Mouse (Mus musculus): ENCODE data around the gene Ncoa5. TPM values are rescaled to one million over a fixed set of nuclear protein-coding genes. Genes with fewer than 3 reads are reported as not detected.

Ncoa5 gene
- polyA plus RNA-seq (2012; ENCODE audit: insufficient read depth, low replicate concordance), result 19.6 and 47.5 TPM in 2 replicates

- Histone ChIP-seq H3K4me1 (peaks cover 27% of the 10 kb centered on the region), H3K9me3 (no peaks in the 10 kb centered on the region), H3K4me3 (replicated peaks) (peak within 1 kb of the TSS; percentile 98), H3K27me3 (replicated peaks) (peaks cover 18% of the 10 kb centered on the region), H3K36me3 (replicated peaks; ENCODE audit: low read length) (peaks cover 3% of the 10 kb centered on the region)
- TF ChIP-seq FLI1 (IDR thresholded peaks at IDR 0.05; ENCODE audit: low read length), result no peak
- no peak for TF ChIP-seq GATA1 (IDR thresholded peaks at IDR 0.05; ENCODE audit: borderline replicate concordance, low read length)
Observed at GRCm38 (mm10) chr2:165034131-165035057, at the start of gene Ncoa5. Gene Ncoa5, minus strand, starts transcription at chr2:165034867.

GRCm38 (mm10) chr2:165081257-165081656 is 46.6 kb upstream of the Ncoa5 start:
- Histone ChIP-seq H3K4me1 (no peaks in the 10 kb centered on the region), H3K4me3 (replicated peaks) (no peak overlapping the region), H3K27me3 (replicated peaks) (peaks cover 72% of the 10 kb centered on the region), H3K9me3 (no peaks in the 10 kb centered on the region), H3K36me3 (replicated peaks; ENCODE audit: low read length) (no peaks in the 10 kb centered on the region)
- TF ChIP-seq FLI1 (IDR thresholded peaks at IDR 0.05; ENCODE audit: low read length) (no peak), GATA1 (IDR thresholded peaks at IDR 0.05; ENCODE audit: borderline replicate concordance, low read length) (no peak)

DNA sequence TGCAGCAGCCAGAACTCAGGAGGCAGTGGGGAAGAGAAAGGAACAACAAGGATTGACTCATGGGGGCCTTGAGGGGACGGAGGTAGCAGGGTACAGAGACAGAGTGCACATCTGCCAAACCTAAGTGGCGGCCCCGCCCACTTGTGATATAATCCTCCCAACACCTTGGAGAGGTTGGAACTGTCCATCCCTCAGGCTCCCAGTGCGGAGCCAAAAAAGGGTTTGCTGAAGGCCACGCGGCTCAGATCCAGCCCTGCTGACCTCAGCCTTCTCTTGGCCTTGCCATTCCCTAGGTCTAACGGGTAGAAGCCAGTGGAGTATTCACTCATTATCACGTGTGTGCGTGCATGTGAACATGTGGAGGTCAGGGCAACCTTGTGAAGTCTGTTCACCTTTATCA is 46.0 kb upstream of the Ncoa5 start:
- H3K4me3 ChIP-seq (replicated peaks), result no peak overlapping the region
- H3K36me3 ChIP-seq (replicated peaks; ENCODE audit: low read length), result no peaks in the 10 kb centered on the region
- TF ChIP-seq GATA1 (IDR thresholded peaks at IDR 0.05; ENCODE audit: borderline replicate concordance, low read length) (no peak), FLI1 (IDR thresholded peaks at IDR 0.05; ENCODE audit: low read length) (no peak)
- H3K4me1 ChIP-seq, result no peaks in the 10 kb centered on the region
- H3K27me3 ChIP-seq (replicated peaks), result peaks cover 71% of the 10 kb centered on the region
- no peaks in the 10 kb centered on the region for H3K9me3 ChIP-seq

- no peaks in the 10 kb centered on the region for H3K36me3 ChIP-seq (replicated peaks; ENCODE audit: low read length)
- no peak overlapping the region for H3K4me3 ChIP-seq (replicated peaks)
- no peaks in the 10 kb centered on the region for H3K9me3 ChIP-seq
- peaks cover 9% of the 10 kb centered on the region; the same call in 1 of the 2 replicates for H3K4me1 ChIP-seq
- peaks cover 77% of the 10 kb centered on the region for H3K27me3 ChIP-seq (replicated peaks)
- TF ChIP-seq FLI1 (IDR thresholded peaks at IDR 0.05; ENCODE audit: low read length), result no peak
- TF ChIP-seq GATA1 (IDR thresholded peaks at IDR 0.05; ENCODE audit: borderline replicate concordance, low read length), result no peak
Observed at GRCm38 (mm10) chr2:165078605-165079004, 43.9 kb upstream of the Ncoa5 start.

GRCm38 (mm10) chr2:165078045-165078444 is 43.4 kb upstream of the Ncoa5 start:
- TF ChIP-seq FLI1 (IDR thresholded peaks at IDR 0.05; ENCODE audit: low read length) (no peak), GATA1 (IDR thresholded peaks at IDR 0.05; ENCODE audit: borderline replicate concordance, low read length) (no peak)
- peaks cover 9% of the 10 kb centered on the region; the same call in 1 of the 2 replicates for H3K4me1 ChIP-seq
- peaks cover 83% of the 10 kb centered on the region for H3K27me3 ChIP-seq (replicated peaks)
- H3K36me3 ChIP-seq (replicated peaks; ENCODE audit: low read length), result no peaks in the 10 kb centered on the region
- no peaks in the 10 kb centered on the region for H3K9me3 ChIP-seq
- H3K4me3 ChIP-seq (replicated peaks), result no peak overlapping the region

GRCm38 (mm10) chr2:165077055-165077454 is 42.4 kb upstream of the Ncoa5 start:
- Histone ChIP-seq H3K9me3 (no peaks in the 10 kb centered on the region), H3K36me3 (replicated peaks; ENCODE audit: low read length) (no peaks in the 10 kb centered on the region), H3K27me3 (replicated peaks) (peaks cover 92% of the 10 kb centered on the region), H3K4me1 (peaks cover 9% of the 10 kb centered on the region; the same call in 1 of the 2 replicates), H3K4me3 (replicated peaks) (no peak overlapping the region)
- TF ChIP-seq GATA1 (IDR thresholded peaks at IDR 0.05; ENCODE audit: borderline replicate concordance, low read length), result no peak
- no peak for TF ChIP-seq FLI1 (IDR thresholded peaks at IDR 0.05; ENCODE audit: low read length)

DNA sequence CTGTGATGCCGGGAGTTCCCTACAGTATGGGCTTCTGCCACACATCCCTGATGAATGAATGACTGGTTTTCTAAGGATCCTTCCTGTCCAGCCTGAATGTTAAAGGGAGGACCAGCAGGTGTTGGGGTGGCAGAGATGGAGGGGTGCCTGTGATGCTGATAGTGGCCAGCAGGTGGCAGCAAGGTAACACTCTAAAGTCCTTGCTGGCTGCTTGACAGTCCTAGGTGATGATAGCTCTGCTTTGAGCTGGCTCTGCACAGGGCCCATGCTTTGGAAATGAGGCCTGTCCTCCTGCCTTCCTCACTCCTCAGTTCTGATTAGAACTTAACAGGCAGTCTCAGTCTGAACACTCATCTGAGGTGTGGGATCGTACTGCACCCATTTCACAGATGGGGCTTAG is 40.3 kb upstream of the Ncoa5 start:
- Histone ChIP-seq H3K4me1 (peaks cover 9% of the 10 kb centered on the region; the same call in 1 of the 2 replicates), H3K9me3 (no peaks in the 10 kb centered on the region), H3K36me3 (replicated peaks; ENCODE audit: low read length) (no peaks in the 10 kb centered on the region), H3K27me3 (replicated peaks) (peaks cover 95% of the 10 kb centered on the region), H3K4me3 (replicated peaks) (no peak overlapping the region)
- no peak for TF ChIP-seq FLI1 (IDR thresholded peaks at IDR 0.05; ENCODE audit: low read length)
- TF ChIP-seq GATA1 (IDR thresholded peaks at IDR 0.05; ENCODE audit: borderline replicate concordance, low read length), result no peak

- H3K9me3 ChIP-seq, result no peaks in the 10 kb centered on the region
- H3K4me1 ChIP-seq, result peaks cover 9% of the 10 kb centered on the region; the same call in 1 of the 2 replicates
- no peaks in the 10 kb centered on the region for H3K36me3 ChIP-seq (replicated peaks; ENCODE audit: low read length)
- TF ChIP-seq FLI1 (IDR thresholded peaks at IDR 0.05; ENCODE audit: low read length) (no peak), GATA1 (IDR thresholded peaks at IDR 0.05; ENCODE audit: borderline replicate concordance, low read length) (no peak)
- no peak overlapping the region for H3K4me3 ChIP-seq (replicated peaks)
- peaks cover 95% of the 10 kb centered on the region for H3K27me3 ChIP-seq (replicated peaks)
Observed at GRCm38 (mm10) chr2:165074081-165074884, 39.6 kb upstream of the Ncoa5 start.

DNA sequence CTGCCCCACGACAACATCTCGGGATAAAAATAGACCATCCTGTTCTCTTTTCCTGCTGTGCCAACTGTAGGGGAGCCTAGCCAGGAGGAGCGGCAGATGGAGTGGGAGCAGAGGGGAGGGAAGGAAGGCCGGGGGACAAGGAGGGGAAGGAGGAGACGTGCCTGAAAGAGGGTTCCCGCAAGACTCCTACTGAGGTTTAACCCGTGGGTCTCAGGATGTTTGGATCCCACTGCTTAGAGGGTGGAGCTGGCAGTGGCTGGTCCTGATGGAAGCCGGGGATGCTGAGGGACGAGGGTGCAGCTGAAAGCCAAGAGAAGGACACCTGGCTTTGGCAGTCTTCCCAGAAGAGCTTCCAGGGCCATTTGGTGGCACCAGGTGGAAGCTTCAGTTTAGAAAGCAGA is 38.7 kb upstream of the Ncoa5 start:
- Histone ChIP-seq H3K27me3 (replicated peaks) (peaks cover 94% of the 10 kb centered on the region), H3K4me3 (replicated peaks) (no peak overlapping the region), H3K36me3 (replicated peaks; ENCODE audit: low read length) (no peaks in the 10 kb centered on the region)

More for the DNA sequence above, 38.7 kb upstream of the Ncoa5 start:
- TF ChIP-seq GATA1 (IDR thresholded peaks at IDR 0.05; ENCODE audit: borderline replicate concordance, low read length) (no peak), FLI1 (IDR thresholded peaks at IDR 0.05; ENCODE audit: low read length) (no peak)
- no peaks in the 10 kb centered on the region for H3K9me3 ChIP-seq
- peaks cover 9% of the 10 kb centered on the region; the same call in 1 of the 2 replicates for H3K4me1 ChIP-seq
